Mouse (Mus musculus) urinary bladder, postnatal 14 days (tissue): ENCODE measurements around the gene St13.

Experiments
- DNase-seq: peaks from one replicate; pipeline ENCODE4 v3.0.0; 2021; ENCODE audit warnings: low spot score

The St13 gene

GRCm38 (mm10) chr15:81364271-81364670 lies 35.6 kb downstream of the St13 start:
- no peak for DNase-seq

- no peak for DNase-seq
Measured at GRCm38 (mm10) chr15:81362501-81362900, 37.4 kb downstream of the St13 start.

- no peak for DNase-seq
Measured at GRCm38 (mm10) chr15:81361417-81362015, 38.4 kb downstream of the St13 start.

- DNase-seq, result no peak
Measured at GRCm38 (mm10) chr15:81361022-81361404, 38.9 kb downstream of the St13 start.

- peak; percentile 95 for DNase-seq
Measured at GRCm38 (mm10) chr15:81360345-81361021, 39.4 kb downstream of the St13 start, which contains the start of gene Slc25a17. TSS of gene Slc25a17 (minus strand) at chr15:81360812.

- DNase-seq, result no peak
Measured at GRCm38 (mm10) chr15:81359421-81359820, 40.5 kb downstream of the St13 start.

- no peak for DNase-seq
Measured at GRCm38 (mm10) chr15:81358943-81359342, 40.9 kb downstream of the St13 start.

GRCm38 (mm10) chr15:81356946-81357345 lies 42.9 kb downstream of the St13 start:
- peak; percentile 67 for DNase-seq

- DNase-seq, result peak; percentile 50
Measured at GRCm38 (mm10) chr15:81355146-81355761, 44.6 kb downstream of the St13 start.

GRCm38 (mm10) chr15:81352638-81353037 lies 47.2 kb downstream of the St13 start:
- no peak for DNase-seq

GRCm38 (mm10) chr15:81350401-81350800 lies 49.5 kb downstream of the St13 start:
- DNase-seq, result peak; percentile 44

- DNase-seq, result no peak
Measured at GRCm38 (mm10) chr15:81348366-81348765, 51.5 kb downstream of the St13 start.

GRCm38 (mm10) chr15:81347466-81347865 lies 52.4 kb downstream of the St13 start:
- no peak for DNase-seq

- DNase-seq, result no peak
Measured at GRCm38 (mm10) chr15:81341426-81341825, 58.5 kb downstream of the St13 start.

- DNase-seq, result no peak
Measured at GRCm38 (mm10) chr15:81339158-81339557, 60.7 kb downstream of the St13 start.

- DNase-seq, result no peak
Measured at GRCm38 (mm10) chr15:81336466-81336865, 63.4 kb downstream of the St13 start.

GRCm38 (mm10) chr15:81332517-81332916 lies 67.4 kb downstream of the St13 start:
- no peak for DNase-seq

GRCm38 (mm10) chr15:81330816-81331433 lies 69.0 kb downstream of the St13 start:
- no peak for DNase-seq

GRCm38 (mm10) chr15:81329721-81330369 lies 70.0 kb downstream of the St13 start:
- DNase-seq, result no peak

GRCm38 (mm10) chr15:81327501-81327900 lies 72.4 kb downstream of the St13 start:
- no peak for DNase-seq

- no peak for DNase-seq
Measured at GRCm38 (mm10) chr15:81324979-81325378, 74.9 kb downstream of the St13 start.

- DNase-seq, result no peak
Measured at GRCm38 (mm10) chr15:81320137-81320536, 79.7 kb downstream of the St13 start.
